Mouse (Mus musculus) lung, adult 2 months (tissue): ENCODE measurements around the gene Hint1.
"Not testable (repeated sequence)": the region's sequence is repeated elsewhere in the genome, so short reads cannot be mapped to it uniquely, and the experiment has no call there.

ENCODE experiments used
- CTCF ChIP-seq: fragments of 200-500 bp; IDR thresholded peaks from 2 replicates; pipeline ENCODE4 v1.5.1; 2011; ENCODE audit warnings: mild to moderate bottlenecking, low read length, control low read depth; ENCODE audit not compliant: insufficient read depth
- POLR2A ChIP-seq: fragments of 200-500 bp; IDR thresholded peaks from 2 replicates; pipeline ENCODE4 v1.6.1; 2011; ENCODE audit warnings: low read depth, mild to moderate bottlenecking, control low read depth, low read length, borderline replicate concordance; ENCODE audit errors: extremely low read depth

GRCm38 (mm10) chr11:54896646-54897045, 30.5 kb downstream of the Hint1 start:
- not testable (repeated sequence) for TF ChIP-seq CTCF, POLR2A
